Mouse (Mus musculus): ENCODE results near the gene Itih4.
A peak's percentile ranks its signal among the peaks of the same experiment; 100 is the strongest.

Itih4 gene

GRCm38 (mm10) chr14:30886204-30886603 lies at the start of gene Itih4:
Itih4 (plus strand) TSS chr14:30886476.
- no peak for DNase-seq

- no peak for DNase-seq
Observed at GRCm38 (mm10) chr14:30837416-30837996, 48.8 kb upstream of the Itih4 start.

GRCm38 (mm10) chr14:30843701-30844100 lies 42.6 kb upstream of the Itih4 start:
- no peak for DNase-seq

- no peak for DNase-seq
Observed at GRCm38 (mm10) chr14:30850504-30850903, 35.8 kb upstream of the Itih4 start.

GRCm38 (mm10) chr14:30852325-30852724 lies 34.0 kb upstream of the Itih4 start:
- no peak for DNase-seq

- no peak for DNase-seq
Observed at GRCm38 (mm10) chr14:30855316-30855715, 31.0 kb upstream of the Itih4 start.

GRCm38 (mm10) chr14:30856885-30857507 lies 29.3 kb upstream of the Itih4 start:
- DNase-seq, result no peak

- DNase-seq, result peak in 1 of 2 experiments; percentile 24
Observed at GRCm38 (mm10) chr14:30857990-30858389, 28.3 kb upstream of the Itih4 start.

- peak; percentile 40 to 65 for DNase-seq
Observed at GRCm38 (mm10) chr14:30861421-30862125, 24.7 kb upstream of the Itih4 start.

- DNase-seq, result no peak
Observed at GRCm38 (mm10) chr14:30862368-30862767, 23.9 kb upstream of the Itih4 start.

- no peak for DNase-seq
Observed at GRCm38 (mm10) chr14:30865311-30865710, 21.0 kb upstream of the Itih4 start.

GRCm38 (mm10) chr14:30867042-30867441 lies 19.2 kb upstream of the Itih4 start:
- peak; percentile 80 to 86 for DNase-seq

GRCm38 (mm10) chr14:30868826-30869225 lies 17.4 kb upstream of the Itih4 start:
- peak in 1 of 2 experiments; percentile 14 for DNase-seq

GRCm38 (mm10) chr14:30869391-30869801 lies 16.9 kb upstream of the Itih4 start:
- peak; percentile 58 to 73 for DNase-seq

- DNase-seq, result peak; percentile 55 to 70
Observed at GRCm38 (mm10) chr14:30870206-30871147, 15.8 kb upstream of the Itih4 start.

- peak; percentile 50 to 79 for DNase-seq
Observed at GRCm38 (mm10) chr14:30874095-30874700, 12.1 kb upstream of the Itih4 start.

GRCm38 (mm10) chr14:30875130-30875865 lies 11.0 kb upstream of the Itih4 start:
- DNase-seq, result peak; percentile 40 to 50

- DNase-seq, result peak; percentile 46 to 74
Observed at GRCm38 (mm10) chr14:30875955-30876354, 10.3 kb upstream of the Itih4 start.

- no peak for DNase-seq
Observed at GRCm38 (mm10) chr14:30876451-30876850, 9.8 kb upstream of the Itih4 start.

- no peak for DNase-seq
Observed at GRCm38 (mm10) chr14:30877827-30878226, 8.4 kb upstream of the Itih4 start.

- peak; percentile 75 to 88 for DNase-seq
Observed at GRCm38 (mm10) chr14:30878958-30879571, 7.2 kb upstream of the Itih4 start, which contains the start of gene Mustn1. Mustn1 (plus strand) TSS chr14:30879200.

Measured in lung, postnatal 4 days (tissue).